27 mouse cellular contexts compared by ENCODE assay signal in genomic region chr15:20151910-20152309, GRCm38 (mm10).
"Had no signal": no experiment of that assay in that cellular context is flagged by ENCODE, and none has a peak within 500 bp of the region (broad histone marks: within the 10 kb centered on the region; RNA-seq: fewer than 3 reads in every experiment).

No protein-coding gene starts in this region.

- H3K4me3 ChIP-seq: gastrocnemius, adult 2 months; heart, embryonic 10.5 days; heart, embryonic 12.5 days; hindbrain, embryonic 10.5 days; hindbrain, embryonic 12.5 days; intestine, embryonic 15.5 days; layer of hippocampus, adult 2 months; left cerebral cortex, adult 2 months; limb, embryonic 13.5 days; limb, embryonic 15.5 days; liver, embryonic 12.5 days had no signal

- H3K9me3 ChIP-seq: heart, embryonic 10.5 days; heart, embryonic 12.5 days; hindbrain, embryonic 12.5 days; intestine, embryonic 15.5 days; limb, embryonic 13.5 days; limb, embryonic 15.5 days; liver, embryonic 12.5 days had no signal

- H3K27ac ChIP-seq: gastrocnemius, adult 2 months; heart, embryonic 10.5 days; hindbrain, embryonic 10.5 days; hindbrain, embryonic 12.5 days; hindbrain, embryonic 14.5 days; intestine, embryonic 15.5 days; layer of hippocampus, adult 2 months; left cerebral cortex, adult 2 months; limb, embryonic 13.5 days; limb, embryonic 15.5 days; liver, embryonic 12.5 days; liver, embryonic 14.5 days had no signal

- DNase-seq: gastrocnemius, adult 2 months; gastrocnemius, postnatal 10 days; gastrocnemius, postnatal 25 days; heart, adult 18-20 months; heart, postnatal 10 days; heart, postnatal 4 days; kidney, adult 18-20 months; kidney, adult 8-10 months; kidney, postnatal 10 days; kidney, postnatal 25 days; kidney, postnatal 4 days; left cerebral cortex, postnatal 4 days had no signal

- H3K4me1 ChIP-seq: heart, embryonic 10.5 days; heart, embryonic 12.5 days; hindbrain, embryonic 10.5 days; hindbrain, embryonic 12.5 days; intestine, embryonic 15.5 days; limb, embryonic 13.5 days; limb, embryonic 15.5 days; liver, embryonic 12.5 days had no signal

- H3K27me3 ChIP-seq: heart, embryonic 12.5 days; hindbrain, embryonic 12.5 days; intestine, embryonic 15.5 days; limb, embryonic 13.5 days; limb, embryonic 15.5 days; liver, embryonic 12.5 days had no signal

- H3K9ac ChIP-seq: heart, embryonic 12.5 days; hindbrain, embryonic 12.5 days; hindbrain, embryonic 14.5 days; intestine, embryonic 15.5 days; limb, embryonic 13.5 days; limb, embryonic 15.5 days; liver, embryonic 12.5 days; liver, embryonic 14.5 days had no signal

- ATAC-seq: hindbrain, embryonic 16.5 days; inflammation-experienced regulatory T-cells, adult 6 months; intestine, embryonic 15.5 days; intestine, postnatal 0 days; liver, embryonic 12.5 days had no signal

- H3K4me2 ChIP-seq: heart, embryonic 12.5 days; hindbrain, embryonic 12.5 days; hindbrain, embryonic 14.5 days; intestine, embryonic 15.5 days; limb, embryonic 13.5 days; limb, embryonic 15.5 days; liver, embryonic 12.5 days had no signal

- H3K36me3 ChIP-seq: heart, embryonic 10.5 days; heart, embryonic 12.5 days; hindbrain, embryonic 10.5 days; hindbrain, embryonic 12.5 days; intestine, embryonic 15.5 days; limb, embryonic 13.5 days; limb, embryonic 15.5 days; liver, embryonic 12.5 days had no signal
